Mouse (Mus musculus) lung, postnatal 0 days (tissue): ENCODE data around the gene Gm3594.
"Not testable (repeated sequence)": the region's sequence is repeated elsewhere in the genome, so short reads cannot be mapped to it uniquely, and the experiment has no call there.

Experiments
- CTCF ChIP-seq: IDR thresholded peaks from 2 replicates; pipeline ENCODE4 v1.5.1; 2016; ENCODE audit warnings: antibody characterized with exemption, mild to moderate bottlenecking
- EP300 ChIP-seq: IDR thresholded peaks from 2 replicates; pipeline ENCODE4 v1.6.1; 2016; ENCODE audit warnings: antibody characterized with exemption, mild to moderate bottlenecking, control low read depth

DNA sequence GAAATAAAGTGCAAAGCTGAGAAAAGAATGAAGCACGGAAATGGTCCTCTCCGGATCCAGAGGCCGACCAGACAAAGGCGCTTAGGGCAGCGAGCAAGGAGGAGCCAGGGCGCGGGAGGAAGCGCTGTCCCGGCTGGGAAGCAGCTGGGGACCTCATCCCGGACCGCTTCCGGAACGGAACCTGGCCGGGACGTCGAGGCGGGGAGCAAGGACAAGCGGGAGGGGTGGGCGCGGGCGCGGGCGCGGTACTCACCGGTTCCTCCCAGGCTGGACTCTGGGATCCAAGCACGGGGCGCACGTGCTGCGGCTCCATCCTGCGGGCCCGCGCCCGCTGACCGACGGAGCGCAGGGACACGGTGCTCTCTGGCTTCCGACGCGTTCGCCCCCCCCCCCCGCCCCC lies 17.6 kb downstream of the Gm3594 start:
- not testable (repeated sequence) for TF ChIP-seq EP300, CTCF
